Mouse (Mus musculus) liver, embryonic 14.5 days (tissue): Measurements from ENCODE around the gene Lefty2.

Experiments
- CTCF ChIP-seq: IDR thresholded peaks from 2 replicates; pipeline ENCODE4 v1.5.1; 2016; ENCODE audit warnings: antibody characterized with exemption, low read depth, control low read depth
- EP300 ChIP-seq: IDR thresholded peaks from 2 replicates; pipeline ENCODE4 v1.6.1; 2016; ENCODE audit warnings: antibody characterized with exemption, low read depth

DNA sequence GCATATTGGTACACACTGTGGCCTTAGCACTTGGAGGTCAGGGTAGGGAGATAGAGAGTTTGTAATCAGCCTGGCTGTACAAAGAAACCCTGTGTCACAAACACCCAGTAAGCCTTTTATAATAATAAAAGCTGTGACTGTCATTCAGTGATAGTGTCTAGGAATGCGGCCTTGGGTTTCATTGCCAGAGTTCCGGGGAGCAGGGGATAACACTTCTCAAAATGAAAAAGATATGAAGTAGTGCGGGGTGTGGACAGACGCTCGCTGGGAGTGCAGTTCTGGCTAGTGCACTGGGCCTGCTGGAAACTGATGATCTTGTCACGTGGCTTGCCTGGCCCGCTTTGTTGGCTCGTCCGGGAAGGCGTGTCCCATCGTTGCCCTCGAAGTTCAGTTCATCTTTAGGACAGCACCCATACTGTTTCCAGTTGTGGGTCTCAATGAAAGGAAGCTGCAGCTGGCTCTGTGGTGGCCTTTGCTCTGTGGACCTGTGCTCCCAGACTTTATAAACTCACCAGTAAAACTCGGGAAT, 22.7 kb upstream of the Lefty2 start:
- no peak for TF ChIP-seq CTCF
- TF ChIP-seq EP300, result no peak
